Mouse (Mus musculus): Measurements from ENCODE around the gene Gm11084.
"Not testable (repeated sequence)": the region's sequence is repeated elsewhere in the genome, so short reads cannot be mapped to it uniquely, and the experiment has no call there.

Gene Gm11084

DNA sequence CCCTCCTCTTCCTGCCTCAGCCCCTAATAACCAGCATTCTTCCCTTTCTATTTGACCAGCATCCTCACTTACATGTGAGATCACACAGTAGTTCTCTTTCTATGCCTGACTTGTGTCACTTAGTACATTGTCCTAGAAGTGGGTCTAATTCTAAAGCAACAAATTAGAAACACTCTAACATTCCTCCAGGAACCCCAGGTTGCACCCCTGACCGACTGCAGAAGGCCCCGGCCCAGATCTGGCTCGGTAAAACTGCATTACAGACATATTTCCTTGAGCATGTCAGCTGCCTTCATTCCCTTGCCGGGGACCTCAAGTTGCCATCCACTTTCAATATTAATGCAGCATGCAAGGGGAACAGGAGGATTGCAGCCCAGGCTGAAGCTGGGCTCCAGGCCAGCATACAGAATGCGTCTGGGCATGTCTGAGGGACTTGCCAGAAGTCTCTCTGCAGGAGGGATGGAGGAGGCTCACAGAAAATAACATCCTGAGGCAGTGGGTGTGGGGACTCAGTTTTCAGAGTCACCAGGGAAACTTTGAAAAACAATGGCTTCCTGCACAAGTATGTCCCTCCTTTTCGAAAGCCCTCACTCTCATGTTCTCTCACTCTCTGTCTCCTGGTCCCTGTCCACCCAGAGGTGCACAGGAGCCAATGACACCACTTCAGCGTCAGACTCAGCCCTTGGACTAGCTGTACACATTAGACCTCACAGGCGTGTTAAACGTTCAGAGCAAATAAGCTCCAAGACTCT, 9.0 kb upstream of the Gm11084 start:
- peak; percentile 26 for DNase-seq (ENCODE audit: low read depth, low spot score)

DNA sequence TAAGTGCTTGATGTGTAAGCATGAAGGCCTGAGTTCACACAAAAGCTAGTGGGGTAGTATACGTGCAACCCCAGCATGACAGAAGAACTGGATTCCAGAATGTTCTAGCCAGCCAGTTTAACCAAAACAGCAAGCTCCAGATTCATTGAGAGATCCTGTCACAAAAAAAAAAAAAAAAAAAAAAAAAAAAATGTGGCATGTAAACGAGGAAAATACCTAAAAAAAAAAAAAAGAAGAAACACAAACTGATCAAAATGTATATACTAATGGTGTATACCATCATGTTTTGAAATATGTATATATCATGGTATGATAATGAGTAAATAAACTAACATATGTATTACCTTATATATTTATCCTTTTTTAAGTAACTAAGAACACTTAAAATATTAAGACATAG, 7.6 kb upstream of the Gm11084 start:
- no peak for DNase-seq (ENCODE audit: low read depth, low spot score)

DNA sequence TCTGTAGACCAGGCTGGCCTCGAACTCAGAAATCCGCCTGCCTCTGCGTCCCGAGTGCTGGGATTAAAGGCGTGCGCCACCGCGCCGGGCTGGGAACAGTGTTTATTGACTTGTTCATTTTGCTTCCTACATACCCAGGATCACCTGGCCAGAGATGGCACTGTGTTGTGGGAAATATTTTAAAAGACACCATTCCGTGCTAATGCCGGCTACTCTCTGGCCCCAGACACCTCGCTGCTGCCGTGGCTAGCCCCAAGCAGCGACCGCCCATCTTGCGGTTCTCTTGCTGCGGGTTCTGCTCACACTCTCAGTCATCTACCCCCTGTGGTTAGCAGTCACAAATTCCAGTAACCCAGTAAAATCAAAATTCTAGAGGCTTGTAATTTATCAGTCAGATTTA, 6.0 kb upstream of the Gm11084 start:
- DNase-seq (ENCODE audit: low read depth, low spot score) = no peak

DNA sequence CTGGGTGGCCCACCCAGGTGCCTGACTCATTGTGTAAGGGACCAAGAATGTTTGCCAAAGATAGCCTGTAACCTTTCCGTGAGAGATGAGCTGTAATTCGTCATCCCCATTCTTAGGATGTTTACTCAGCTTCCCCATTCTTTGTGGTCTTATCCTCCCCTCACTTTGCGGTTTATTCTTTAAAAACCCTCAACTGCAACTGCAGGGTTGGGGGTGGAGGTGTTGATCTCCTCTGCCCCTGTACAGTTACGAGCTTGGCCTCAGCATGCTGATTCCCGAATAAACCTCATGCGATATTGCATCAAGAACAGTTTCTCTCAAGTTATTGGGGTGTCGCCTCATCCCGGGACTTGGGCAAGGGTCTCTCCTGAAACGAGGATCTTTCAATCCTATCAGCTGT, 2.4 kb upstream of the Gm11084 start:
- not testable (repeated sequence) for DNase-seq (ENCODE audit: low read depth, low spot score)

DNA sequence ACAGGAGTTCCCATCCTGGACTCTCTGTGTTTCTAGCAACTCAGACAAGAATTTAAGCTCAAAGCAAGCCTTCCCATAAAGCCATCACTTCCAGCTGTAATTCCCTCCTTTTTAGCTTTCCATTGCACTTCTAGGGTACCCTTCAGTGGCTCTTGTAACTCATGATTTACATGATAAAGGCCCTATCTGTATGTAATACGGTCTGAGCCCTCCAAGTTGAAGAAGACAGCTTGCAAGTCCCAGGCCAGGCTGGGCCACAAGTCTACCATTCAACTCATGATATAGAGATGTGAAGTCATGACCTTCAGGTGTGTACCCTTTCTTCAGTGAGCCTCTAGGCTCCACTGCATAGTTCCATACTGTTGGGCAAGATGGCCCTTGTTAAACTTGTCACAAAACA, 1.0 kb downstream of the Gm11084 start:
- no peak for DNase-seq (ENCODE audit: low read depth, low spot score)

DNA sequence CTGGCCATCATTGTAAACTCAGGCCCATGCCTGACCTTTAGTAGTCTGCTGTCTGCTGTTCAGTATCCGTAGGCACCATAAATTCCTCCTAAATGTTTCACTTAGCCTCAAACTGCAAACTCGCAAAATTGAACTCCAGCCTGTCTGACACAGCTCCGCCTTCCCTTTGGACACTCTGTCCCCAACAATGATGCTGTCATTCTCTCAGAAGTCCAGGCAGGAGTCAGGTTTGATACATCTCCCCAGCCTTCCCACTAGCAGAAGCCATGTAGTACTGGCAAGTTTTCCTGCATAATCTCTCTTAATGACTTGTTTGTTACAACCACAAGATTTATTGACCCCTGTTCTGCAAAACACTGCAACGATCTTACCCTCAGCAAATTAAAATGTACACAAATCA, 1.7 kb downstream of the Gm11084 start:
- no peak for DNase-seq (ENCODE audit: low read depth, low spot score)

DNA sequence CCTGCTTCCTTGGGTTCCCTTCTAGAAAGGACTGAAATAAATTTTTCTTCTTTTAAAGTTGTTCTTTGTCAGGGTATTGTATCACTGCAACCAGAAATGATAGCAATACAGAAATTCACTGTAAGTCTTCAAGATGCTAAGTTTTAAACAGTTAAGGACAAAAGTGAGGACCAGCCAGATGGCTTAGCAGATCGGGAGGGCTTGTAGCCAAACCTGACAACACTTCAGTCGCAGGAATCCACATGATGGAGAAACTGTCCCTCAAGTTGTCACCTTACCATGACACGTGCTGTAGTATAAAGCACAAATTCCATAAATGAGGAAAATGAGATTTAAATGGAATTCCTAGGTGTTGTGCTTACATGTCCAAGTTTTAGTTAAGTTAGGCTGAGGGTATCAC, 3.3 kb downstream of the Gm11084 start:
- no peak for DNase-seq (ENCODE audit: low read depth, low spot score)

DNA sequence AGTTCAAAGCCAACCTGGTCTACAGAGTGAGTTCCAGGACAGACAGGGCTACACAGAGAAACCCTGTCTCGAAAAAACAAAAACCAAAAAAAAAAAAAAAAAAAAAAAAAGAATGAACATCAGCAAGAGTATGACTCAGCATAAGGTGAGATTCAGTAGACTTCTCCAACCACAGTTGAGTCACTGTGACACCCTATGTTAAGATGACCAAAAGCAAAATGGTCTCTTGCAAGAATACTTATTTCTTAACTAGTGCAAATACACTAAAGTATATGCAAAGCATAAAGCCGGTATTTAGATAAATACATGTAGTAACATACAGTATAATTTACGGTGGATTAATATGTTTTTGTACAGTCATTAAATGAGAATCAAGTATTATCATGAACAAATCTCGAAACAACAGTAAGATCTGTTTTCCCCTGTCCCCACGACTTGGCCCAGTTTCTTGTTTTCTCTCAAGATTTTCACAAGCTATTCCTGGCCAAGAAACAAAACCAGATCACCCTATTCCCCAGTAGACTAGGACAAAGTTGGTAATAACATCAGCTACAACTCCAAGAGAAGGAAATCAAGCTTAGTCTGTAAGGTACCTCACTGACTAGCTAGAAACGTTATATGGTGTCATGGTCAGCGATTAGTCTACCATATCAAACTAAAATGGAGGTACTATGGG, 4.3 kb downstream of the Gm11084 start:
- DNase-seq (ENCODE audit: low read depth, low spot score) = no peak

DNA sequence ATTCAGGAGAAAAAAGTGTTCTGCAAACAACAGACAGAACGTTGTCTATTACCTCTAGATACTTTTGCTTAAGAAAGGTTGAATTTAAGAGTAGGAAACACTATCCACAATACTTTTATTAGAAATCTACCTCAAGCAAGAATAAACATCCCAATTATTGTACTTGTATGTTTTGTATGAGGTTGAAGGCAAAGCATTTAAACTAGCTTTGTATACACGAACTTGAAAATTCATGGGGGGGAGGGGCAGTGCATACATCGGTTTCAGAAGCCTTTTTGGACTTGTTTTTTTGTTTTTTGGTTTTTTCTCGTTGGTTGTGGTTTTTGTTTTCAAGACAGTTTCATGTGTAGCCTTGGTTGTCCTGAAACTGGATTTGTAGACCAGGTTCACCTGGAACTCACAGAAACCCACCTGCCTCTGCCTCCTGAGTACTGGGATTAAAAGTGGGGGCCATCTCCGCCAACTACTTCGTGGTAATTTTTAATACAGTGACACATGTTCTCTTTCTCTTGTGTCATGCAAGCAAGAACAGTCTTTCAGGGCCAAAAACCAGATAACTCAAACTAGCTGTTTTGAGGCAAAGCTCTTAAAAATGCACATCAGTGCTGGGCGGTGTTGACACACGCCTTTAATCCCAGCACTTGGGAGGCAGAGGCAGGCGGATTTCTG, 4.9 kb downstream of the Gm11084 start:
- DNase-seq (ENCODE audit: low read depth, low spot score) = no peak

DNA sequence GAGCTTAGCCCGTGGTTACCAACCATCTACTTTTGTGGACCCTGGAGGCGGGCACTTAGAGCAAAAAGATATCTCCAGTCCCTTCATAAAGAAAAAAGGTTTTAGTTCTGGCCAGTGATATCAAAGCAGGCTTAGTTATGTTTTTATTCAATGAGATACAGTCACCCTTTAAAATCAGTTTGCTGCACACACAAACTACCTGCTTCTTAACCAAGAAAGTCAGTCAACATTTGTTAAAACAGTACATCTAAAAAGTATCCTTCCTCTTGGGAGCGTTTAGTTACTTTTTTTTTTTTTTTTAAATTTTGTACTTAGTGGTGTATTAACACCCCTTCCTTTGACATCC, 5.5 kb downstream of the Gm11084 start:
- DNase-seq (ENCODE audit: low read depth, low spot score) = no peak

DNA sequence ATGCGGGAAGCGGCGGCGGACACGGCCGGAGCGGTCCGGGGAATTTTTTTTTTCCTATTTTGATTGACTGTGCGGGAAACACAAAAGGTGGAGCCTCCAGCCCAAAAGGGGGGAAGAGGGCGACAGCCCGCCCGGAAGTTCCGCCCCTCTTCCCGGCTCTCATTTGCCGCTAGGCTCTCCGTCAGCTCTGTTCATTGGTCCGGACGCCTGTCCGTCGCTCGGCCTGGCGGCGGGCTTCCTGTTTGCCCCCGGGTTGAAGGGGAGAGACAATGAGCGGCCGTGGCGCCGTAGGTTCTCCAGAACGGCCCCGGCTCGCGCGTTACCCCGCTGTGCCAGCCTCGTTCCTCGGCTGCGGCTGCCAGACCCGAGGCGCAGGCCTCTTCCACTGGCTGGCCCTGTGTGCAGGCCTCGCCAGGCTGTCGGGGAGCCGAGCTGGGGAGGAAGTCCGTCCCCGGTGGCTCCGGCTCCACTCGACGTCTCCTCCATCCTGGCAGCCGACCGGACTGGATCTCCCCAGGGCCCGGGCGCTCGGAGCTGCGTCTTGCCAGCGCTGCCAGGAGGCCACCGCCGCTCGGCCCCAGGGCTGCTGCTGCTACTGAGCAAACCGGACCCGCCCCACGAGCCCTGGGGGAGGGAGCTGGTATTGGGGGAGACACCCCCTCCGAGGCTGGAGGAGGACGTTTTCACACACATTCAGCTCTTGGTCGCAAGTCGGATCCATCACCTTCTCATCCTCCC, 6.0 kb downstream of the Gm11084 start, which contains the start of gene Sp3:
TSS of gene Sp3 (minus strand) at position 110 of the 738 bp plus-strand sequence.
- DNase-seq (ENCODE audit: low read depth, low spot score) = peak; percentile 98

DNA sequence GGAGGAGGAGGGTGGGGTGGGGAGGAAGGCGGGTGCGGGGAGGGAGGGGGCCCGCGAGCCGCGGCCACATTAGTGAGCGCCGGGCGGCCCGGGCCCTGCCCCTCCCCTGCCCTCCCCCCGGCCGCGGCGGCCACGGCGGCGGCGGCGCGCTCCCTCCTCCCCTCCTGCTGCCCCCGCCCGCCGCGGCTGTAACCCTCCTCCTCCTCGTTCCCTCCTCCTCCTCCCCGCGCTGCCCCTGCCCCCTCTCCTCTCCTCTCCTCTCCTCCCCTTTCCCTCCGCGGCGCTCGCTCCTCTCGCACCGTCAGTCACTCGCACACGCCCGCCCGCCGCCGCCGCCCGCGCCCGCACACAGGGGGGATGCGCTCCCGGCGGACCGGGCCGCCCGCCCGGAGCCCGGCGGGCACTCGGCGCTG, 6.9 kb downstream of the Gm11084 start:
- DNase-seq (ENCODE audit: low read depth, low spot score) = peak; percentile 88

DNA sequence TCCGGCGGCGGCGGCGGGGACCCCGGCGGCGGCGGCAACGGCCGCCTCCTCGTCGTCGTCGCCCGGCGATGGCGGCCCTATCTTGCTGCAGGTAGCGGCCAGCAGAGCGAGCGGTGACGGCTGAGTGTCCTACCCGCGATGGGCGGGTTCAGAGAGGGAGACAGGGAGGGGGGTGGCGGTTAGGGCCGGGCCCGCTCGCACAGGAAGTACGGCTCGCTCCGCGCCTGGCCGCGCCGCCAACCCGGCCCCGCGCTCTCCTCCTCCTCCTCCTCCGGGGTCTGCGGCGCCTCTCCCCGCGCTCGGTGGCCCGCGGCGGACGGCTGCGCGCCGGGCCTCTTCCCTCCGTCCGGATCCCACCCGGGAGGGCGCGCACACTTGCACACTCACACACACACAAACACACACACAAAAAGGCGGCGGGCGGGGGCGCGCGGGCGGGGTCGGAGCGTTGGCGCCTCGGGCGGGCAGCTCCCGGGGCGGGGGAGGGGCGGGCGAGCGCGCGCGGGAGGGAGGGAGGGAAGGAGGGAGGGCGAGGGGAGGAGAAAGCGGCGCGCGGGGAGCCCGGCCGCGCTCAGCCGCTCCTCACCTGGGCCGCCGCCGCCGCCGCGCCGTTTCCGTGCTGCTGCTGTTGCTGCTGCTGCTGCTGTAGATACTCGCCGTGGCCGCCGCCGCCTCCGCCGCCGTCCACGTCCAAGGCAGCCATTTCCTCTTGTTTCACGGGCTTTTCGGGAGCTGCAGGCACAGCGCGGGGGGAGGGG, 7.4 kb downstream of the Gm11084 start:
- DNase-seq (ENCODE audit: low read depth, low spot score) = peak; percentile 86

DNA sequence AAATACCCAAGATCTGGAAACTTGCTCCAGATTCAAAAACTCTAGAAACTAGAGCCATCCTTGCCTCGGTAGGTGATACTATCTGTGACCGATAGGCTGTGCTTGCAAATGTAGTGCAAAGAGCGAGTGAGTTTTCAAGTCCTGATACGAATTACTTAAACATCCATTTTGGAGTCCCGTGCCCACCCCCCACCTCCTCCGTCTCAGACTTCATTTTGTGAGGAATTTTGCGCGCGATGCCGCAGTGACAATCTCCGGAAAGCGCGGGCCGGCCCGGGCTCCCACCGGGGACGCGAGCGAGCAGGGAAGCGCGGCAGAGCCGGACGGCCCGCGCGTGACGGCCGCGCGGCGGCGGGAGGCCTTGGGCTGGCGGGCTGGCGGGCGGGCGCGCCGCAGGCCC, 8.0 kb downstream of the Gm11084 start:
- peak; percentile 81 for DNase-seq (ENCODE audit: low read depth, low spot score)

DNA sequence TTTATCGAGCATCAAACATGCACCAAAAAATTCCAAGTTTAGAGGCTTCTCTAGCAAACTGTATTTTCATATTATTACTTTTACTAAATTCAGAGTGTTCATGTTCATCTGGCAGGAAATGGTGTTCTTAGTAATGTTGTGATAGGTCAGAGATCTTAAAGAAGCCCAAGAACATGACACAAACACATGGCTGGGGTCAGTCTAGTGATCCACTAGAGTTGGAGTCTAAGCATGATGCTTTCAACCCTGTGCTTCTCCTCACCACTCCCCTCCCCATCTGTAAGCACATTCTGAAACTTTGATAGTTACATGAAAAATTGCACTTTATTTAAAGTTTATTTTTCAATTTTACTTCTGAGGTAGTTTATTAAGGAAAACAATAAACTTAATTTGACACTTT, 9.2 kb downstream of the Gm11084 start:
- DNase-seq (ENCODE audit: low read depth, low spot score) = no peak

DNA sequence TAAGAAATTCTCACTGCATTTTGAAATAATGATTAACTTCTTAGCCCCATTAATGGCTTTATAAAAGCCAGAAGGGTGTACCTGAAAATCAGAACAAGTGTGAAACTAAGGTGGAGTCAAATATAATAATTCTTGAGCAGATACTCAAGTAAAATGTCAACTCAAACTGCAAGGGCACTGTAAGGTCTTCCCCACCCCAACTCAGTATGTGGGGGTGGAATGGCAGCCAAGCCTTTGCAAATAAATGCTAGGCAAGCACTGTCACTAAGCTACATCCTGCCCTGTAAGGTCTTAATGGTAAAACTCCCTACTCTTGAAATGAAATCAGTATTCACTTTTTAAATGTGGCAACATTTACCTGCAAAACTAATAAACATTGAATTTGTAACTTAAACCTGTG, 10.5 kb downstream of the Gm11084 start:
- DNase-seq (ENCODE audit: low read depth, low spot score) = no peak

DNA sequence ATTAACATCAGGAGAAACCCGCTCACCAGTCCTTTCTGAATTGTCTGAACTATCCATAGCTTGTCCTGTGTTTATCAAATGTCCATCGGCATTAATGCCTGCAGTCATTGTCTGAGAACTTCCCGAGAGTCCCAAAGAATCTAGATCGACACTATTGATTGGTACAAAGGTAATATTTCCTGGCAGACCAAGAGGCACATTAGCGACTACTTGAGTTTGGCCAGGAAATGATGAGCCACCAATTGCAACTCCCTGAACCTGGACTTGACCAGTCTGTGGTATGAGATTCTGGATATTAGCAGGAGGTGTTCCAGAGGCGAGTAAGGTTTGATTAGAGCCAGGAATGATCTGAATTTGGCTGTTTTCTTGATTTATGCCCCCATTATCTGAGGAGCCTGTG, 15.7 kb downstream of the Gm11084 start:
- no peak for DNase-seq (ENCODE audit: low read depth, low spot score)

DNA sequence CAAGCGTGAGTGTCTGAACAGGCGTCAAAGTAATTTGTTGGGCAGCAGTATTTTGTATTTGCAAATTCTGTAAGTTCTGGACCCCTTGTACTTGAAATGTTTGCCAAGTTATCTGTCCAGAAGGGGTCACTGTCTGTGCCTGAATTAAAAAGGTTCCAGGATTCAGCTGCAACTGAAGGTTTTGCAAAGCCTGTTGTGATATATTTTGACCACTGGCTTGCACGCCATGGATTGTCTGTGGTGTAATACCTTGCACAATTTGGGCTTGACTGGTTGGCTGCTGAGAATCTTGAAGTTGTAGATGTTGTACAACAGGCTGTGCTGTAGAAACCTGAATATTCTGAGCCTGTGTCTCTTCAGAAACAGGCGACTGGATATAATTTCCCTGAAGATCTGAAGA, 16.2 kb downstream of the Gm11084 start:
- DNase-seq (ENCODE audit: low read depth, low spot score) = no peak

DNA sequence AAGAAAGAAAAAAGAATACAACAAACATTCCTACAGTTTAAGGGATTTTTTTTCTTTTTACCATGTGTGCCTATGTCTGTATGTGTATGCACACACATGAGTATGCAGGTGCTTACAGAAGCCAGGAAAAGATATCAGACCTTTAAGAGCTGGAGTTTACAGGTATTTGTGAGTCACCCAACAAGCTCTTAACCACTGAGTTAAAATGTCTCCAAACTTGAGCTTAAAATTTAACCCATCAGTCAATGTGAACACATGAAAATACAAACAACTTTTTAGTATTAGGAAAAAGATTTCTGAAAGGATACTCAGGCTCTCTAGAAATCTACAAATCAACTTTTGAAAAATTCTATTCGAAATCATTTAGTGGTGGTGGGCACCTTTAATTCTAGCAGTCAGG, 18.0 kb downstream of the Gm11084 start:
- DNase-seq (ENCODE audit: low read depth, low spot score) = no peak

DNA sequence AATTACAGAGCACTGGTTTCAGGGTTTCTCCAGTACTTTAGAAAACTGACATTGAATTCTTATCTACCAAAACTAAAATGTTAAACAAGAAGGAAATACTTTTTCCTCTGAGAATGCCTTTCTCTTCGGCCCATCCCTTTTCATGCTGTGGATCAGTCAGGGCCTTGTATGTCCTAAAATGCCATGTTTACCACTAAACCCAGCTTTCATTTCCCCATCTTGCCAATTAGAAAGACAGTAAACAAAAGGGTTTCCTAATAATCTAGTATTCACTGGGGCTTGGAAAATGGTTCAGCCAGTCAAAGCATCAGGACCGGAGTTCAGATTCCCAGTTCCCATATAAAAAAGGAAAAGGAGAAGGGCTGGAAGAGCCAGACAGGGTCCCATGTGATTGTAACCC, 21.1 kb downstream of the Gm11084 start:
- DNase-seq (ENCODE audit: low read depth, low spot score) = no peak

DNA sequence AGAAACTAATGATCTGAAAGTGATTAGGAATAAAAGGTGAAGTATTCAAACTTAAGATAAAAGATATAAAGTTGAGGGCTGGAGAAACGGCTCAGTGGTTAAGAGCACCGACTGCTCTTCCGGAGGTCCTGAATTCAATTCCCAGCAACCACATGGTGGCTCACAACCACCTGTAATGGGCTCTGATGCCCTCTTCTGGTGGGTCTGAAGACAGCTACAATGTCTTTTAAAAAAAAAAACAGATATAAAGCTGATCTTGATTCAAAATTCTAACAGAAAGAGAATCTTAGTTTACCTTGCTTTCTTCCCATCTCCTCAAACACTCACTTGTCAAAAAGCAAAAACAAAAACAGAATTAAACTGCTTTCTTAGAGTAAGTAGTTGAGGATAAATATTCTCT, 30.1 kb downstream of the Gm11084 start:
- no peak for DNase-seq (ENCODE audit: low read depth, low spot score)

DNA sequence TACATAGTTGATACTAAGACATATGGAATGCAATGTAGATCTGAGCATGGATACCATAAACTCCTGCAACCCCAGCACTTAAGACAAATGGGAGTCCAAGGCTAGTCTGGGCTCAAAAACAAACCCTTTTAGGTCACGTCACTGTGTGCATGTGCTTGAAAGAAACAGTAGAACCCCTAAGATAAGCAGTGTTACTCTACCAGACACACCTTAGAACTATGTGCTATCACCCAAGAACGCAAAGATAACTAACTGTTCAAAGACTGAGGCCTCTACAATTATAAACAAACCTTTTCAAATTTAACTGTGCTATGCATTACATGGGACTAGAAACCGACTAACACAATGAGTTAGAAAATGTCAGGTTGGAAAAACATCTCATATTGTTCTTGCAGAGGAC, 33.5 kb downstream of the Gm11084 start:
- DNase-seq (ENCODE audit: low read depth, low spot score) = no peak

All from mesoderm, embryonic 11.5 days (tissue).